Mouse (Mus musculus): Measurements from ENCODE around the gene Foxa3.
"Not testable (repeated sequence)": the region's sequence is repeated elsewhere in the genome, so short reads cannot be mapped to it uniquely, and the experiment has no call there.

The Foxa3 gene

GRCm38 (mm10) chr7:19023357-19023814 is at the start of gene Foxa3:
TSS of gene Foxa3 (minus strand) at chr7:19023538.
- no peak for DNase-seq (ENCODE audit: low read depth, low spot score)

GRCm38 (mm10) chr7:19071024-19071423 is 47.7 kb upstream of the Foxa3 start:
- DNase-seq (ENCODE audit: low read depth, low spot score): not testable (repeated sequence)

GRCm38 (mm10) chr7:19069500-19069899 is 46.2 kb upstream of the Foxa3 start:
- DNase-seq (ENCODE audit: low read depth, low spot score): no peak

GRCm38 (mm10) chr7:19068707-19069106 is 45.4 kb upstream of the Foxa3 start:
- DNase-seq (ENCODE audit: low read depth, low spot score): no peak

- DNase-seq (ENCODE audit: low read depth, low spot score): no peak
Observed at GRCm38 (mm10) chr7:19067935-19068334, 44.6 kb upstream of the Foxa3 start.

- DNase-seq (ENCODE audit: low read depth, low spot score): no peak
Observed at GRCm38 (mm10) chr7:19067063-19067462, 43.7 kb upstream of the Foxa3 start.

- DNase-seq (ENCODE audit: low read depth, low spot score): no peak
Observed at GRCm38 (mm10) chr7:19065896-19066295, 42.6 kb upstream of the Foxa3 start.

GRCm38 (mm10) chr7:19057405-19057804 is 34.1 kb upstream of the Foxa3 start:
- no peak for DNase-seq (ENCODE audit: low read depth, low spot score)

- no peak for DNase-seq (ENCODE audit: low read depth, low spot score)
Observed at GRCm38 (mm10) chr7:19055108-19055507, 31.8 kb upstream of the Foxa3 start.

GRCm38 (mm10) chr7:19054777-19055076 is 31.4 kb upstream of the Foxa3 start:
- DNase-seq (ENCODE audit: low read depth, low spot score): no peak

- DNase-seq (ENCODE audit: low read depth, low spot score): no peak
Observed at GRCm38 (mm10) chr7:19054047-19054776, 30.9 kb upstream of the Foxa3 start, which contains the start of gene Rsph6a. TSS of gene Rsph6a (plus strand) at chr7:19054690.

- DNase-seq (ENCODE audit: low read depth, low spot score): no peak
Observed at GRCm38 (mm10) chr7:19053136-19053532, 29.8 kb upstream of the Foxa3 start.

- DNase-seq (ENCODE audit: low read depth, low spot score): peak; percentile 83
Observed at GRCm38 (mm10) chr7:19052345-19053135, 29.2 kb upstream of the Foxa3 start.

- DNase-seq (ENCODE audit: low read depth, low spot score): no peak
Observed at GRCm38 (mm10) chr7:19051161-19051560, 27.8 kb upstream of the Foxa3 start.

GRCm38 (mm10) chr7:19050172-19050571 is 26.8 kb upstream of the Foxa3 start:
- peak; percentile 34 for DNase-seq (ENCODE audit: low read depth, low spot score)

GRCm38 (mm10) chr7:19049252-19049651 is 25.9 kb upstream of the Foxa3 start:
- DNase-seq (ENCODE audit: low read depth, low spot score): no peak

GRCm38 (mm10) chr7:19048006-19048527 is 24.7 kb upstream of the Foxa3 start:
- no peak for DNase-seq (ENCODE audit: low read depth, low spot score)

GRCm38 (mm10) chr7:19046286-19047069 is 23.1 kb upstream of the Foxa3 start:
- no peak for DNase-seq (ENCODE audit: low read depth, low spot score)

GRCm38 (mm10) chr7:19044616-19045015 is 21.3 kb upstream of the Foxa3 start:
- no peak for DNase-seq (ENCODE audit: low read depth, low spot score)

GRCm38 (mm10) chr7:19031641-19032040 is 8.3 kb upstream of the Foxa3 start:
- DNase-seq (ENCODE audit: low read depth, low spot score): no peak

- DNase-seq (ENCODE audit: low read depth, low spot score): no peak
Observed at GRCm38 (mm10) chr7:19029084-19029653, 5.8 kb upstream of the Foxa3 start.

GRCm38 (mm10) chr7:19028067-19028466 is 4.7 kb upstream of the Foxa3 start:
- no peak for DNase-seq (ENCODE audit: low read depth, low spot score)
